10 mouse cellular contexts compared by ENCODE assay signal in the genomic region with DNA sequence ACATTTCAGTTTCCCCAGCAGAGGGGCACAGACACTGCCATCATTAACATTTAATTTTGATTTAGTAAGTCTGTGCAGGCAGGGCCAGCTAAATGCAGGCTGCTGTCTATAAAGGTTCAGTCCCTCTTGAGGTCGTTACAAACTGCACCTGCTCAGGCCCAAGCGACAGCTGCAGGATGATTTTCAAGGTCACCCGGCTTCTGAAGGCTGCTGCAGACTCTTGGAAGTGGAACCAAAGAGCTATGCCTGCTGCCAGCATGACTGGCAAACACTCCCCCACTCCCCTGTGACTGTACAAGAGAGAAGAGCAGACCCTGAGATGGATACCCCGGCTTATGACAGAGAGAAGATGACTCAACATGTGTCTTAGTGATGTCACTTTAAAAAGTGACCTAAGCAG. TPM values are rescaled to one million over a fixed set of nuclear protein-coding genes. Genes with fewer than 3 reads are reported as not detected.
DNase-seq lines count a peak whose midpoint lies in the region; ATAC-seq and TF ChIP-seq lines count a peak whose summit lies in the region.
"Had no signal": no experiment of that assay in that cellular context is flagged by ENCODE, and none has a peak within 500 bp of the region (broad histone marks: within the 10 kb centered on the region; RNA-seq: fewer than 3 reads in every experiment).

No protein-coding gene starts in this region.

- no peaks in the 10 kb centered on the region for H3K9me3 ChIP-seq in midbrain, postnatal 0 days (ENCODE audit: low read length)
- H3K9me3 ChIP-seq: liver, embryonic 13.5 days had no signal

- whole genome bisulfite sequencing in midbrain, postnatal 0 days, result 55% methylated on average over 4 of the region's 4 CpGs

- no peak overlapping the region for H3K4me2 ChIP-seq in midbrain, postnatal 0 days (ENCODE audit: low read depth, low read length, poor library complexity, severe bottlenecking)
- H3K4me2 ChIP-seq: liver, embryonic 13.5 days had no signal

- no peak overlapping the region for H3K27ac ChIP-seq in midbrain, postnatal 0 days (ENCODE audit: low read depth, low read length)
- H3K27ac ChIP-seq: liver, embryonic 13.5 days had no signal

- no peak for ATAC-seq in midbrain, postnatal 0 days (ENCODE audit: low FRiP score)

- TF ChIP-seq CTCF in midbrain, postnatal 0 days (IDR thresholded peaks at IDR 0.05), result no peak

- H3K4me1 ChIP-seq in midbrain, postnatal 0 days (ENCODE audit: insufficient read depth, low read length), result no peaks in the 10 kb centered on the region
- H3K4me1 ChIP-seq: liver, embryonic 13.5 days had no signal

- H3K9ac ChIP-seq in midbrain, postnatal 0 days (replicated peaks; ENCODE audit: low read length, poor library complexity, severe bottlenecking), result no peak overlapping the region
- H3K9ac ChIP-seq: liver, embryonic 13.5 days had no signal

- H3K27me3 ChIP-seq in midbrain, postnatal 0 days (ENCODE audit: insufficient read depth, low read length), result no peaks in the 10 kb centered on the region

- no peak overlapping the region for H3K4me3 ChIP-seq in midbrain, postnatal 0 days (ENCODE audit: low read depth, low read length)
- H3K4me3 ChIP-seq: liver, embryonic 13.5 days had no signal

- no peaks in the 10 kb centered on the region for H3K36me3 ChIP-seq in midbrain, postnatal 0 days (ENCODE audit: insufficient read depth, low read length)
- H3K36me3 ChIP-seq: liver, embryonic 13.5 days had no signal

- DNase-seq in adrenal gland, adult 2 months, result peak; percentile 33
- no peak for DNase-seq in adrenal gland, postnatal 4 days (ENCODE audit: low spot score in 2 of 2)
- peak; percentile 9 for DNase-seq in ovary, postnatal 36 days (ENCODE audit: low spot score)
- no peak for DNase-seq in ovary, postnatal 10 days (ENCODE audit: low spot score)
- DNase-seq in midbrain, postnatal 0 days (ENCODE audit: low spot score), result peak; percentile 27
- no peak for DNase-seq in urinary bladder, postnatal 4 days (ENCODE audit: low spot score in 2 of 2)
- DNase-seq in frontal cortex, postnatal 10 days (ENCODE audit: low spot score in 2 of 2), result no peak
- DNase-seq in layer of hippocampus, adult 8-10 months (ENCODE audit: low spot score in 2 of 2), result no peak
- DNase-seq: kidney, adult 11 months; liver, embryonic 13.5 days had no signal

RNA-seq across cellular contexts. Expression of gene Hpse, which starts 32.1 kb away (rescaled TPM):
- total RNA-seq in adrenal gland, adult 2 months (2021), result under 1 TPM; 0.72 to 0.97 TPM
- 0.57 and 0.87 TPM in 2 replicates for polyA plus RNA-seq in adrenal gland, adult 2 months (2012; rRNA removed)
- 1 to 10 TPM; 2.0 to 2.3 TPM for total RNA-seq in adrenal gland, postnatal 4 days (2021)
- total RNA-seq in midbrain, postnatal 0 days (2014; rRNA removed), result 0.28 and 3.2 TPM in 2 replicates
- polyA plus RNA-seq in midbrain, postnatal 0 days (2015; fragmentation: Nextera tagmentation; extraction: Ambion mirVana), result 0.39 and 0.44 TPM in 2 replicates
- 1 to 10 TPM in 1 of 4 experiments, under 1 TPM in 3; 0.33 to 1.3 (median 0.88) TPM for total RNA-seq in layer of hippocampus, adult 8-10 months (2022)

RNA-seq across cellular contexts. Expression of gene Helq, which starts 46.7 kb away (rescaled TPM):
- total RNA-seq in adrenal gland, adult 2 months (2021), result 10 to 100 TPM in 1 of 2 experiments, 1 to 10 TPM in 1; 6.7 to 10.4 TPM
- polyA plus RNA-seq in adrenal gland, adult 2 months (2012; rRNA removed), result 2.7 and 4.0 TPM in 2 replicates
- 10 to 100 TPM; 16.0 to 16.1 TPM for total RNA-seq in adrenal gland, postnatal 4 days (2021)
- total RNA-seq in midbrain, postnatal 0 days (2014; rRNA removed), result 17.4 and 39.4 TPM in 2 replicates
- 12.2 and 13.3 TPM in 2 replicates for polyA plus RNA-seq in midbrain, postnatal 0 days (2015; fragmentation: Nextera tagmentation; extraction: Ambion mirVana)
- total RNA-seq in layer of hippocampus, adult 8-10 months (2022), result 10 to 100 TPM; 13.2 to 22.4 (median 19.5) TPM

RNA-seq across cellular contexts. Expression of gene Mrps18c, which starts 46.8 kb away (rescaled TPM):
- 10 to 100 TPM; 86.0 to 97.4 TPM for total RNA-seq in adrenal gland, adult 2 months (2021)
- polyA plus RNA-seq in adrenal gland, adult 2 months (2012; rRNA removed), result 5.2 and 5.4 TPM in 2 replicates
- 100 to 1,000 TPM; 116 to 122 TPM for total RNA-seq in adrenal gland, postnatal 4 days (2021)
- total RNA-seq in midbrain, postnatal 0 days (2014; rRNA removed), result 37.1 and 74.5 TPM in 2 replicates
- polyA plus RNA-seq in midbrain, postnatal 0 days (2015; fragmentation: Nextera tagmentation; extraction: Ambion mirVana), result 169 and 180 TPM in 2 replicates
- 10 to 100 TPM; 58.2 to 74.5 (median 66.7) TPM for total RNA-seq in layer of hippocampus, adult 8-10 months (2022)

Comparison
In these comparisons a context has a peak if more than half of its experiments do, and no peak if none do; other contexts are left out.
1. DNase-seq: peak in adrenal gland, adult 2 months (single experiment), ovary, postnatal 36 days (single experiment) and midbrain, postnatal 0 days (single experiment); none in adrenal gland, postnatal 4 days (0 of 2), ovary, postnatal 10 days (single experiment), urinary bladder, postnatal 4 days (0 of 2), frontal cortex, postnatal 10 days (0 of 2) and layer of hippocampus, adult 8-10 months (0 of 2).